Comparison of ENCODE assay signal across 9 mouse cellular contexts in genomic region chr11:116657311-116658223, GRCm38 (mm10). TPM values are rescaled to one million over a fixed set of nuclear protein-coding genes. Genes with fewer than 3 reads are reported as not detected.
A peak's percentile ranks its signal among the peaks of the same experiment; 100 is the strongest.
DNase-seq lines count a peak whose midpoint lies in the region; ATAC-seq lines count a peak whose summit lies in the region.
"Had no signal": no experiment of that assay in that cellular context is flagged by ENCODE, and none has a peak within 500 bp of the region (broad histone marks: within the 10 kb centered on the region; RNA-seq: fewer than 3 reads in every experiment).

No protein-coding gene starts in this region.

- peaks cover 36 to 56% of the 10 kb centered on the region in 2 experiments for H3K4me1 ChIP-seq in heart, embryonic 14.5 days (ENCODE audit: control insufficient read depth in 2 of 2, insufficient read depth in 2 of 2, low read length in 2 of 2)
- H3K4me1 ChIP-seq in liver, embryonic 13.5 days (replicated peaks): peaks cover 48% of the 10 kb centered on the region
- H3K4me1 ChIP-seq in neural tube, embryonic 11.5 days (ENCODE audit: control insufficient read depth, insufficient read depth, low read length): peaks cover 26% of the 10 kb centered on the region
- H3K4me1 ChIP-seq in stomach, embryonic 16.5 days (ENCODE audit: control insufficient read depth, insufficient read depth, low read length): peaks cover 28% of the 10 kb centered on the region

- no peaks in the 10 kb centered on the region for H3K9me3 ChIP-seq in heart, embryonic 14.5 days (ENCODE audit: control insufficient read depth, low read length)
- H3K9me3 ChIP-seq in liver, embryonic 13.5 days (replicated peaks): no peaks in the 10 kb centered on the region
- no peaks in the 10 kb centered on the region for H3K9me3 ChIP-seq in neural tube, embryonic 11.5 days (ENCODE audit: control insufficient read depth, low read length)
- no peaks in the 10 kb centered on the region for H3K9me3 ChIP-seq in stomach, embryonic 16.5 days (replicated peaks; ENCODE audit: control insufficient read depth, low read length)

- H3K4me3 ChIP-seq in heart, embryonic 14.5 days (ENCODE audit: control insufficient read depth in 1 of 2, insufficient read depth in 1 of 2, low read depth in 1 of 2, low read length in 2 of 2): peak overlapping the region; percentile 27 to 47
- peak overlapping the region; percentile 44 for H3K4me3 ChIP-seq in liver, embryonic 13.5 days (replicated peaks)
- peak overlapping the region; percentile 18; the same call in 1 of the 2 replicates for H3K4me3 ChIP-seq in neural tube, embryonic 11.5 days (ENCODE audit: low read depth, low read length)
- peak overlapping the region; percentile 38 for H3K4me3 ChIP-seq in stomach, embryonic 16.5 days (replicated peaks; ENCODE audit: low read length)

- peak; percentile 44 for DNase-seq in c-Kit-negative CD71-positive TER-119-positive erythroid progenitor cells, embryonic 14.5 days (ENCODE audit: low read depth, low spot score)
- DNase-seq in fibroblast of lung, adult 2 months (ENCODE audit: low read depth): peak; percentile 88
- DNase-seq in kidney, postnatal 10 days: peak; percentile 95
- peak; percentile 87 for DNase-seq in liver, embryonic 13.5 days
- DNase-seq in neural tube, embryonic 11.5 days (ENCODE audit: low spot score): peak; percentile 91

- no peaks in the 10 kb centered on the region for H3K36me3 ChIP-seq in heart, embryonic 14.5 days (ENCODE audit: control insufficient read depth, insufficient read depth, low read length)
- no peaks in the 10 kb centered on the region for H3K36me3 ChIP-seq in liver, embryonic 13.5 days
- no peaks in the 10 kb centered on the region for H3K36me3 ChIP-seq in neural tube, embryonic 11.5 days (ENCODE audit: control insufficient read depth, insufficient read depth, low read length)
- H3K36me3 ChIP-seq in stomach, embryonic 16.5 days (ENCODE audit: control insufficient read depth, insufficient read depth, low read length): no peaks in the 10 kb centered on the region

- peaks cover 28% of the 10 kb centered on the region for H3K27me3 ChIP-seq in heart, embryonic 14.5 days (ENCODE audit: control insufficient read depth, insufficient read depth, low read length)
- peaks cover 47% of the 10 kb centered on the region for H3K27me3 ChIP-seq in liver, embryonic 13.5 days
- peaks cover 23% of the 10 kb centered on the region for H3K27me3 ChIP-seq in neural tube, embryonic 11.5 days (ENCODE audit: control insufficient read depth, insufficient read depth, low read length)
- H3K27me3 ChIP-seq in stomach, embryonic 16.5 days (ENCODE audit: control insufficient read depth, insufficient read depth, low read length): peaks cover 3% of the 10 kb centered on the region

- peak; percentile 64 for ATAC-seq in CD4-positive, CD25-positive, alpha-beta regulatory T cell, adult 4 months
- ATAC-seq in heart, embryonic 14.5 days (ENCODE audit: insufficient number of reproducible peaks, insufficient read depth, low FRiP score, low read depth): peak; percentile 86
- peak; percentile 95 for ATAC-seq in liver, embryonic 13.5 days (ENCODE audit: low read depth)
- ATAC-seq in neural tube, embryonic 11.5 days (ENCODE audit: insufficient read depth, low FRiP score, low TSS enrichment): peak; percentile 86
- ATAC-seq in stomach, embryonic 16.5 days (ENCODE audit: insufficient read depth, low FRiP score): peak; percentile 90

- peak overlapping the region; percentile 57 for H3K4me2 ChIP-seq in heart, embryonic 14.5 days (ENCODE audit: low read length)
- H3K4me2 ChIP-seq in liver, embryonic 13.5 days: peak overlapping the region; percentile 68
- peak overlapping the region; percentile 36 for H3K4me2 ChIP-seq in neural tube, embryonic 11.5 days (ENCODE audit: low read depth)
- peak overlapping the region; percentile 64 for H3K4me2 ChIP-seq in stomach, embryonic 16.5 days (ENCODE audit: low read depth, low read length)

- peak overlapping the region; percentile 51 for H3K9ac ChIP-seq in heart, embryonic 14.5 days (ENCODE audit: low read length)
- H3K9ac ChIP-seq in liver, embryonic 13.5 days: peak overlapping the region; percentile 66
- peak overlapping the region; percentile 9 for H3K9ac ChIP-seq in neural tube, embryonic 11.5 days (ENCODE audit: low read length)
- peak overlapping the region; percentile 66 for H3K9ac ChIP-seq in stomach, embryonic 16.5 days (ENCODE audit: low read length)

- 9% methylated on average over 22 of the region's 22 CpGs for WGBS in heart, embryonic 14.5 days
- 8% methylated on average over 22 of the region's 22 CpGs for WGBS in liver, embryonic 13.5 days (ENCODE audit: insufficient replicate concordance)
- WGBS in neural tube, embryonic 11.5 days: 13% methylated on average over 22 of the region's 22 CpGs
- 12% methylated on average over 22 of the region's 22 CpGs for WGBS in stomach, embryonic 16.5 days

- peak overlapping the region; percentile 73 to 93 for H3K27ac ChIP-seq in heart, embryonic 14.5 days (replicated peaks in 1 of 2; ENCODE audit: control insufficient read depth in 1 of 2, insufficient read depth in 1 of 2, low read depth in 2 of 2, low read length in 2 of 2)
- H3K27ac ChIP-seq in liver, embryonic 13.5 days: peak overlapping the region; percentile 82
- peak overlapping the region; percentile 61 for H3K27ac ChIP-seq in neural tube, embryonic 11.5 days (ENCODE audit: low read depth, low read length)
- H3K27ac ChIP-seq in stomach, embryonic 16.5 days (ENCODE audit: low read length): peak overlapping the region; percentile 86
- H3K27ac ChIP-seq: macrophage had no signal

RNA-seq across cellular contexts. Expression of gene Cygb, which starts 3.5 kb away (rescaled TPM):
- polyA plus RNA-seq in CD4-positive, CD25-positive, alpha-beta regulatory T cell, adult 4 months (2017; shearing (Covaris generic)): not detected
- 5.8 and 6.7 TPM in 2 replicates for polyA plus RNA-seq in heart, embryonic 14.5 days (2014; fragmentation: Nextera tagmentation; extraction: Ambion mirVana)
- polyA plus RNA-seq in liver, embryonic 13.5 days (2015; fragmentation: Nextera tagmentation; extraction: Ambion mirVana): 0.60 and 0.70 TPM in 2 replicates
- polyA plus RNA-seq in neural tube, embryonic 11.5 days (2014; fragmentation: Nextera tagmentation; extraction: Ambion mirVana): 2.3 and 3.0 TPM in 2 replicates
- 19.6 and 24.8 TPM in 2 replicates for polyA plus RNA-seq in stomach, embryonic 16.5 days (2015; fragmentation: Nextera tagmentation; extraction: Ambion mirVana)
- polyA plus RNA-seq: macrophage had no signal

RNA-seq across cellular contexts. Expression of gene Prcd, which starts 4.2 kb away (rescaled TPM):
- not detected for polyA plus RNA-seq in CD4-positive, CD25-positive, alpha-beta regulatory T cell, adult 4 months (2017; shearing (Covaris generic))
- 1.3 and 1.9 TPM in 2 replicates for polyA plus RNA-seq in heart, embryonic 14.5 days (2014; fragmentation: Nextera tagmentation; extraction: Ambion mirVana)
- 0.31 and 0.33 TPM in 2 replicates for polyA plus RNA-seq in liver, embryonic 13.5 days (2015; fragmentation: Nextera tagmentation; extraction: Ambion mirVana)
- polyA plus RNA-seq in neural tube, embryonic 11.5 days (2014; fragmentation: Nextera tagmentation; extraction: Ambion mirVana): 0.37 and 0.53 TPM in 2 replicates
- 1.1 and 1.6 TPM in 2 replicates for polyA plus RNA-seq in stomach, embryonic 16.5 days (2015; fragmentation: Nextera tagmentation; extraction: Ambion mirVana)
- polyA plus RNA-seq: macrophage had no signal

RNA-seq across cellular contexts. Expression of gene Rhbdf2, which starts 30.7 kb away (rescaled TPM):
- polyA plus RNA-seq in CD4-positive, CD25-positive, alpha-beta regulatory T cell, adult 4 months (2017; shearing (Covaris generic)): 1 to 10 TPM; 3.3 to 4.3 TPM
- polyA plus RNA-seq in heart, embryonic 14.5 days (2014; fragmentation: Nextera tagmentation; extraction: Ambion mirVana): 6.4 and 6.6 TPM in 2 replicates
- polyA plus RNA-seq in liver, embryonic 13.5 days (2015; fragmentation: Nextera tagmentation; extraction: Ambion mirVana): 5.8 and 6.6 TPM in 2 replicates
- 4.9 and 5.3 TPM in 2 replicates for polyA plus RNA-seq in neural tube, embryonic 11.5 days (2014; fragmentation: Nextera tagmentation; extraction: Ambion mirVana)
- polyA plus RNA-seq in stomach, embryonic 16.5 days (2015; fragmentation: Nextera tagmentation; extraction: Ambion mirVana): 8.2 and 9.3 TPM in 2 replicates

Comparison
In these comparisons a context has a peak if more than half of its experiments do, and no peak if none do; other contexts are left out.
1. Peak in every context shown above with its lines: DNase-seq, ATAC-seq, H3K4me3 ChIP-seq and H3K27ac ChIP-seq.
2. DNase-seq: peak in every context shown above with its lines; median percentile 95 in kidney, postnatal 10 days; 91 in neural tube, embryonic 11.5 days; 88 in fibroblast of lung, adult 2 months; 87 in liver, embryonic 13.5 days; 44 in c-Kit-negative CD71-positive TER-119-positive erythroid progenitor cells, embryonic 14.5 days.
3. H3K9ac ChIP-seq: peak in every context shown above with its lines; median percentile 66 in liver, embryonic 13.5 days; 66 in stomach, embryonic 16.5 days; 51 in heart, embryonic 14.5 days; 9 in neural tube, embryonic 11.5 days.